Mouse (Mus musculus) kidney, adult 2 months (tissue): Measurements from ENCODE around the gene Marveld1. TPM values are rescaled to one million over a fixed set of nuclear protein-coding genes. Genes with fewer than 3 reads are reported as not detected.

Experiments
- DNase-seq: peaks from one replicate; pipeline ENCODE4 v3.0.0; 2021
- H3K27ac ChIP-seq: fragments of 200-500 bp; 2 replicates; pipeline ENCODE4 v1.5.1; 2012; ENCODE audit warnings: low read depth, low read length, control low read depth, inconsistent platforms; ENCODE audit not compliant: insufficient read depth
- H3K27me3 ChIP-seq: fragments of 200-500 bp; replicated peaks from 2 replicates; pipeline ENCODE4 v1.6.1; 2012; ENCODE audit warnings: mild to moderate bottlenecking, moderate library complexity, low read length, inconsistent platforms; ENCODE audit not compliant: control insufficient read depth, insufficient read depth
- H3K36me3 ChIP-seq: fragments of 200-500 bp; 2 replicates; pipeline ENCODE4 v1.6.1; 2012; ENCODE audit warnings: mild to moderate bottlenecking, moderate library complexity, low read length, inconsistent platforms; ENCODE audit not compliant: control insufficient read depth, insufficient read depth
- H3K4me1 ChIP-seq: fragments of 200-500 bp; 2 replicates; pipeline ENCODE4 v1.6.1; 2011; ENCODE audit warnings: low read length; ENCODE audit not compliant: control insufficient read depth, insufficient read depth
- H3K4me3 ChIP-seq: fragments of 200-500 bp; 2 replicates; pipeline ENCODE4 v1.5.1; 2011; ENCODE audit warnings: mild to moderate bottlenecking, low read depth, low read length, control low read depth; ENCODE audit not compliant: insufficient read depth
- CTCF ChIP-seq: fragments of 200-500 bp; conservative IDR thresholded peaks from 2 replicates; pipeline ENCODE4 v1.5.1; 2011; ENCODE audit warnings: low read depth, mild to moderate bottlenecking, control low read depth, low read length, moderate library complexity, mixed read lengths; ENCODE audit not compliant: insufficient read depth, insufficient read length
- POLR2A ChIP-seq: fragments of 200-500 bp; IDR thresholded peaks from one replicate; pipeline ENCODE4 v1.6.1; 2011; ENCODE audit warnings: low read depth, low read length, control low read depth
- WGBS: fragments of 180-500 bp; shearing (Covaris S2); methylation state at CpG from one replicate; pipeline ENCODE4 v1.1.7; 2018; 5-methylcytosine and 5-hydroxymethylcytosine counted together
- polyA plus RNA-seq: library from polyadenylated mRNA; depleted of rRNA; stranded (reverse); fragments of >200 nt; gene quantifications from 2 replicates; pipeline ENCODE4 v1.2.3, GENCODE M21; 2012

Marveld1 gene
- polyA plus RNA-seq, 1 experiment, result 44.6 TPM

GRCm38 (mm10) chr19:42176841-42177240 is 29.6 kb downstream of the Marveld1 start:
- WGBS, result 81% methylated on average over 7 of the region's 7 CpGs
- no peaks in the 10 kb centered on the region for H3K27me3 ChIP-seq
- no peak overlapping the region for H3K27ac ChIP-seq
- no peak for DNase-seq
- peaks cover under 1% of the 10 kb centered on the region; the same call in 1 of the 2 replicates for H3K4me1 ChIP-seq
- TF ChIP-seq POLR2A, result no peak
- no peak for TF ChIP-seq CTCF
- H3K36me3 ChIP-seq, result peaks cover 1% of the 10 kb centered on the region; the same call in 1 of the 2 replicates
- no peak overlapping the region for H3K4me3 ChIP-seq

GRCm38 (mm10) chr19:42177461-42177860 is 30.3 kb downstream of the Marveld1 start:
- TF ChIP-seq POLR2A, result no peak
- no peak for TF ChIP-seq CTCF
- H3K4me3 ChIP-seq, result no peak overlapping the region
- peaks cover 1% of the 10 kb centered on the region; the same call in 1 of the 2 replicates for H3K36me3 ChIP-seq
- H3K4me1 ChIP-seq, result no peaks in the 10 kb centered on the region
- H3K27me3 ChIP-seq, result no peaks in the 10 kb centered on the region
- H3K27ac ChIP-seq, result no peak overlapping the region
- DNase-seq, result no peak
- WGBS, result 86% methylated on average over 2 of the region's 2 CpGs

GRCm38 (mm10) chr19:42179356-42179755 is 32.2 kb downstream of the Marveld1 start:
- DNase-seq, result no peak
- WGBS, result 90% methylated on average over 14 of the region's 14 CpGs
- TF ChIP-seq CTCF, result no peak
- TF ChIP-seq POLR2A, result no peak
- H3K27ac ChIP-seq, result no peak overlapping the region
- no peak overlapping the region for H3K4me3 ChIP-seq
- no peaks in the 10 kb centered on the region for H3K27me3 ChIP-seq
- no peaks in the 10 kb centered on the region for H3K4me1 ChIP-seq
- H3K36me3 ChIP-seq, result peaks cover 1% of the 10 kb centered on the region; the same call in 1 of the 2 replicates

GRCm38 (mm10) chr19:42182673-42183072 is 35.5 kb downstream of the Marveld1 start:
- WGBS, result 66% methylated on average over 6 of the region's 6 CpGs
- Histone ChIP-seq H3K27me3 (no peaks in the 10 kb centered on the region), H3K36me3 (peaks cover 1% of the 10 kb centered on the region; the same call in 1 of the 2 replicates), H3K4me1 (no peaks in the 10 kb centered on the region), H3K27ac (no peak overlapping the region), H3K4me3 (no peak overlapping the region)
- TF ChIP-seq CTCF (peak; percentile 40), POLR2A (no peak)
- no peak for DNase-seq

- Histone ChIP-seq H3K27me3 (no peaks in the 10 kb centered on the region), H3K36me3 (no peaks in the 10 kb centered on the region), H3K27ac (no peak overlapping the region), H3K4me1 (no peaks in the 10 kb centered on the region), H3K4me3 (no peak overlapping the region)
- no peak for TF ChIP-seq POLR2A
- no peak for TF ChIP-seq CTCF
- 65% methylated on average over 4 of the region's 4 CpGs for WGBS
- no peak for DNase-seq
Observed at GRCm38 (mm10) chr19:42189735-42190134, 42.5 kb downstream of the Marveld1 start.

- no peaks in the 10 kb centered on the region for H3K27me3 ChIP-seq
- H3K4me1 ChIP-seq, result no peaks in the 10 kb centered on the region
- TF ChIP-seq CTCF (peak; percentile 83), POLR2A (no peak)
- H3K27ac ChIP-seq, result no peak overlapping the region
- DNase-seq, result peak; percentile 64
- 31% methylated on average over 5 of the region's 5 CpGs for WGBS
- no peak overlapping the region for H3K4me3 ChIP-seq
- no peaks in the 10 kb centered on the region for H3K36me3 ChIP-seq
Observed at GRCm38 (mm10) chr19:42190494-42190893, 43.3 kb downstream of the Marveld1 start.

- no peak overlapping the region for H3K27ac ChIP-seq
- no peak overlapping the region for H3K4me3 ChIP-seq
- no peak for DNase-seq
- no peak for TF ChIP-seq POLR2A
- no peak for TF ChIP-seq CTCF
- no peaks in the 10 kb centered on the region for H3K4me1 ChIP-seq
- H3K27me3 ChIP-seq, result no peaks in the 10 kb centered on the region
- WGBS, result 60% methylated on average over 2 of the region's 2 CpGs
- no peaks in the 10 kb centered on the region for H3K36me3 ChIP-seq
Observed at GRCm38 (mm10) chr19:42193311-42193710, 46.1 kb downstream of the Marveld1 start.
